Mouse (Mus musculus): ENCODE data around the gene Nhlrc1. TPM values are rescaled to one million over a fixed set of nuclear protein-coding genes. Genes with fewer than 3 reads are reported as not detected.

The Nhlrc1 gene
- total and polyA plus RNA-seq, 2 experiments from 2014 or later = 14.3 to 17.0 TPM

DNA sequence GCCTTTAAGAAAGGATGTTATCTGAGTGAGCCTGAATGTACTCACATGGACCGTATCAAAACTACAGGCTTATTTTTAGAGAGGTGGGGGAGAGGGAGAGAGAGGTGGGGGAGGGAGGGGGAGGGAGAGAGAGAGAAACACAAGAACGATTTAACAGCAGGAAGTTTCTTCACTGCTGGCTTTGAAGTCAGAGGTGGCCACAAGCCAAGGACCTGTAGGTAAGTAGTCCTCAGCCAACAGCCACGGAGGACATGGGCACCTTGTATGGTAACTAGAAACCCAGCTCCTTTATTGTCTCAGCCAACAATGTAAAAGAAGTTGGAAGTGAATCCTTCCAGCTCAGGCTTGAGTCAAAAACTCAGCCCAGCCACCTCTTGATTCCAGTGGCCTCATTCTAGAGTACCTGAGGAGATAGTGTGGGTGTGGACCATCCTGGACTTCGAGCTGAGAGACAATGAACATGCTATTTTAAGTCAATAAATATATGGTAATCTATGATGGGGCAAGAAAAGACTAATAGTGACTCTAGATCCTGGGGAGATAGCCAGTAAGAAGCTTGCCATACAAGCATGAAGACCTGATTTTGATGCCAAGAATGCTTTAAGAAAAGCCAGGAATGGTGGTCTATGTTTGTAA, 24.2 kb downstream of the Nhlrc1 start:
- no peak overlapping the region for H3K4me2 ChIP-seq (ENCODE audit: low read depth)
- ATAC-seq (no peak), DNase-seq (no peak)
- TF ChIP-seq CTCF (IDR thresholded peaks at IDR 0.05; ENCODE audit: low read depth) = no peak
- no peaks in the 10 kb centered on the region for H3K4me1 ChIP-seq (ENCODE audit: insufficient read depth)
- H3K9me3 ChIP-seq (ENCODE audit: low read length) = no peaks in the 10 kb centered on the region
- no peaks in the 10 kb centered on the region for H3K27me3 ChIP-seq (ENCODE audit: insufficient read depth, low read length)
- 38% methylated on average over 4 of the region's 4 CpGs for WGBS
- no peak overlapping the region for H3K4me3 ChIP-seq (ENCODE audit: low read depth, low read length)
- H3K27ac ChIP-seq (ENCODE audit: low read depth, low read length) = no peak overlapping the region
- no peak overlapping the region for H3K9ac ChIP-seq
- H3K36me3 ChIP-seq (ENCODE audit: insufficient read depth) = no peaks in the 10 kb centered on the region

DNA sequence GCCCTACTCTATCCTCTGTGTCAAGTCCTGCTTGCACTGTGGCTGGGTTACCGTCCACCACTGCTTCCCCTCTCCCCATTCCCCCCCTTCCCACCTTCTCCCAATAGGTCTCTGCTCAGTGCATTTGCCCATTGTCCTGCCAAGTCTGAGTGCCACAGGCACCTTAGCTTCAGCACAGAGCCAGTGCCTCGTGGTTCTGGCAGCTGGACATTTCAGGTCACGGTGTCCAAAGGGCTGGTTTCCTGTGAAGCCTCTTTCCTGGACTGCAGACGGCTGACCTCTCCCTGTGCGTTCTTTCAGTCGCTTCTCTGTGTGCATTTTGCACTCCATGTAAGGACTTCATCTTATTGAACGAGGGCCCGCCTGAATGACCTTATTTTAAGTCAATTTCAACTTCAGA, 26.7 kb downstream of the Nhlrc1 start:
- H3K27me3 ChIP-seq (ENCODE audit: insufficient read depth, low read length) = no peaks in the 10 kb centered on the region
- no peaks in the 10 kb centered on the region for H3K36me3 ChIP-seq (ENCODE audit: insufficient read depth)
- no peak overlapping the region for H3K4me3 ChIP-seq (ENCODE audit: low read depth, low read length)
- H3K4me1 ChIP-seq (ENCODE audit: insufficient read depth) = no peaks in the 10 kb centered on the region
- DNase-seq (no peak), ATAC-seq (no peak)
- no peak overlapping the region for H3K27ac ChIP-seq (ENCODE audit: low read depth, low read length)
- WGBS = 77% methylated on average over 8 of the region's 8 CpGs
- TF ChIP-seq CTCF (IDR thresholded peaks at IDR 0.05; ENCODE audit: low read depth) = no peak
- H3K9me3 ChIP-seq (ENCODE audit: low read length) = no peaks in the 10 kb centered on the region
- no peak overlapping the region for H3K9ac ChIP-seq
- no peak overlapping the region for H3K4me2 ChIP-seq (ENCODE audit: low read depth)

DNA sequence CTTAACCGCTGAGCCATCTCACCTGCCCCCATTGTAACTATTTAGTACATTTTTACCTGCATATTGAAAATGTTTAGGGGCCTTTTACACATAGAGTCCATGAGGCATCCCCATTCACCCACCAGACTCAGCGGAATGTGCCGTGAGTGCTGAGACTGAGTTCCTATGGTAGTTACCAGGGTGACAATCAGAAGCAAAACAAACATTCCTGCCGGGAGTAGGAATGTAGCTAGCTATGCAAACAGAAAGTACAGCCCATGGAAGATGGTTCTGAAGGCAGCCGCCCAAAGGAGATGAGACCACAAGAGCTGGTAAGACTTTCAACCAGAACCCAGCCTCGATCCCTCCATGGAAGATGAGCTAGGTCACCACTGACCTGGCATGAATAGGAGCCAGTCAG, 28.4 kb downstream of the Nhlrc1 start:
- Histone ChIP-seq H3K4me2 (ENCODE audit: low read depth) (no peak overlapping the region), H3K9me3 (ENCODE audit: low read length) (no peaks in the 10 kb centered on the region), H3K36me3 (ENCODE audit: insufficient read depth) (no peaks in the 10 kb centered on the region), H3K4me3 (ENCODE audit: low read depth, low read length) (no peak overlapping the region), H3K9ac (no peak overlapping the region), H3K27me3 (ENCODE audit: insufficient read depth, low read length) (no peaks in the 10 kb centered on the region), H3K27ac (ENCODE audit: low read depth, low read length) (no peak overlapping the region), H3K4me1 (ENCODE audit: insufficient read depth) (no peaks in the 10 kb centered on the region)
- no peak for TF ChIP-seq CTCF (IDR thresholded peaks at IDR 0.05; ENCODE audit: low read depth)
- WGBS = 75% methylated on average over 6 of the region's 6 CpGs
- no peak for DNase-seq
- no peak for ATAC-seq

DNA sequence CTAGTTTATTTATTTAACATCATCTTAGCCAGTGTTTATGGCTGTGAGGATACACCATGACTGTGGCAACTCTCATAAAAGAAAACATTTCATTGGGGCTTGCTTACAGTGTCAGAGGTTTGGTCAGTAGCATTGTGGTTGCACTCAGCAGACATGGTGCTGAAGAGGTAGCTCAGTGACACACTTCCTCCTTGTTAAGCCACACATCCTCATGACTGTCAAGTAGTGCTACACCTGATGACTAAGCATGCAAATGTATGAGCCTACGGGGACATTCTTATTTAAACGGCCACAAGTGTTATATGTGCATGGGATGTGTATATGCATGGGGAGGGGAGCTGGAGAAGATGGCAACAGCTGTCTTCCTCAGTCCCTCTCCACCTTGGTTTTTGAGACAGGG, 30.8 kb downstream of the Nhlrc1 start:
- H3K4me1 ChIP-seq (ENCODE audit: insufficient read depth) = no peaks in the 10 kb centered on the region
- 97% methylated on average over 2 of the region's 2 CpGs for WGBS
- no peaks in the 10 kb centered on the region for H3K36me3 ChIP-seq (ENCODE audit: insufficient read depth)
- TF ChIP-seq CTCF (IDR thresholded peaks at IDR 0.05; ENCODE audit: low read depth) = no peak
- no peaks in the 10 kb centered on the region for H3K9me3 ChIP-seq (ENCODE audit: low read length)
- no peak overlapping the region for H3K4me3 ChIP-seq (ENCODE audit: low read depth, low read length)
- no peak overlapping the region for H3K4me2 ChIP-seq (ENCODE audit: low read depth)
- DNase-seq (no peak), ATAC-seq (no peak)
- H3K9ac ChIP-seq = no peak overlapping the region
- no peak overlapping the region for H3K27ac ChIP-seq (ENCODE audit: low read depth, low read length)
- no peaks in the 10 kb centered on the region for H3K27me3 ChIP-seq (ENCODE audit: insufficient read depth, low read length)

DNA sequence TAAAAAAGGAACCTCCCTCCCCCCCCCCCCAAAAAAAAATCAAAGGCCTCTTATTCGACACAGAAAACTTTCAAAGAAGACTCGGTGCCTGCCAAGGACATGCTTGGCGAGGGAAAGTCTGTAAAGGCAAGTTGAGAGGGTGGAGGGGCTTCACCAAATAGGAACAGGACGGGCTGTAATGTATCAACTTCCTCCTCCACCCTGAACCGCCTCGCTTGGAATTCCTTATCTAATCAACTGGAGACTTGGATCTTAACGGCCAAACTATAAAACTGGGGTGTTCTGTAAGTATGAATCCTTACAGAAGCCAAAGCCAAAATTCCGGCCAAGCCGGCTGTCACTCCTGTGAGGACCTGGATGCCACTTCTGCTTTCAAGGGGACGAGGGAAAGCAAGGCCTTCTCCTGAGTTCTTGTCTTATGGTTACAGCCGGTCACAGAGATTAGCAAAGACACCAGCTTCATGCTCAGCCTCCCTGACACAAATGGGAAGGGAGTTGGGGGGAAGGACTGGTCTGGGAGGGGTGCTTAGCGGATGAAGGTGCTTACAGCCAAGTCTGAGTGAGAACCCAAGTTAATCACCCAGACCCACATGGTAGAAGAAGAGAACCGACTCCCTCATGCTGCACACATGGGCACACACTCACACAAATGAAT, 34.7 kb downstream of the Nhlrc1 start:
- Histone ChIP-seq H3K4me1 (ENCODE audit: insufficient read depth) (no peaks in the 10 kb centered on the region; the same call in 1 of the 2 replicates), H3K9ac (no peak overlapping the region), H3K4me2 (ENCODE audit: low read depth) (no peak overlapping the region), H3K27me3 (ENCODE audit: insufficient read depth, low read length) (no peaks in the 10 kb centered on the region), H3K36me3 (ENCODE audit: insufficient read depth) (no peaks in the 10 kb centered on the region), H3K27ac (ENCODE audit: low read depth, low read length) (no peak overlapping the region), H3K9me3 (ENCODE audit: low read length) (no peaks in the 10 kb centered on the region), H3K4me3 (ENCODE audit: low read depth, low read length) (no peak overlapping the region)
- no peak for DNase-seq
- no peak for TF ChIP-seq CTCF (IDR thresholded peaks at IDR 0.05; ENCODE audit: low read depth)
- WGBS = 63% methylated on average over 13 of the region's 13 CpGs
- no peak for ATAC-seq

DNA sequence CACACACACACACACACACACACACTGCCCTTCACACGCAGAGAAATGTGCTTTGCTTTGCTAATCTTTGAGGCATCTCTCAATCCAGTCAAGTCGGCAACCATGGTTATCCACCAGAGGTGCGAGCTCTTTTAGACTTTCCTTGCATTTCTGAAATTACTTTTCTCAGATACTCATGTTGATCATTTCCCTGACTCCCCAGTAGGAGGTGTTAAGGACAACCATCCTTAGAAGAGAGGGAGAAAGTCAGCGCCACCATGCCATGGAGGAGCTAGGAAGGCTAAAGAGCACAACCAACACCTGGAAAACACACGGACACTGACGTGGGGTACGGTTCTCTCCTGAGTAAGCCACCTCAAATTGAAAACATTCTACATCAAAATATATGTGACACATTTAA, 38.1 kb downstream of the Nhlrc1 start:
- no peak for ATAC-seq
- no peak for TF ChIP-seq CTCF (IDR thresholded peaks at IDR 0.05; ENCODE audit: low read depth)
- no peaks in the 10 kb centered on the region for H3K36me3 ChIP-seq (ENCODE audit: insufficient read depth)
- no peak overlapping the region for H3K27ac ChIP-seq (ENCODE audit: low read depth, low read length)
- no peak overlapping the region for H3K4me2 ChIP-seq (ENCODE audit: low read depth)
- no peak overlapping the region for H3K9ac ChIP-seq
- no peaks in the 10 kb centered on the region for H3K9me3 ChIP-seq (ENCODE audit: low read length)
- H3K4me3 ChIP-seq (ENCODE audit: low read depth, low read length) = no peak overlapping the region
- H3K4me1 ChIP-seq (ENCODE audit: insufficient read depth) = no peaks in the 10 kb centered on the region; the same call in 1 of the 2 replicates
- WGBS = 93% methylated on average over 7 of the region's 7 CpGs
- no peaks in the 10 kb centered on the region for H3K27me3 ChIP-seq (ENCODE audit: insufficient read depth, low read length)
- no peak for DNase-seq

DNA sequence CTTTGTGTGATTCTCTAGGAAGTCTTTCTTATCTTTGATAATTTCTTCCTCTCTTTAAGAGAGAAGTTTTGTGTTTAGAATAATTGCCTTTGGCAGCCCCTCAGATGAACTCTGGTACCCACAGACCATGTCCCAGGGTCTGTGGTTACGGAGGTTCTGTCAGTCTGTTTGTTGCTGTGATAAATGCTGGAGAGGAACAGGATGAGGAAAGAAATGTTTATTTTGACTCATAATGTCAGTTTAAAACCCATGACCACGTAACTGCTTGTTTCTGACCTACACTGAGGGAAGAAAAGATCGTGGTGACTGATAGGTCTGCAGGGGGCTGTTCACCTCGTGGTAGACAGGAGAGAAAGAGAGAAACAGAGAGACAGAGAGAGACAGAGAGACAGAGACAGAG, 38.7 kb downstream of the Nhlrc1 start:
- Histone ChIP-seq H3K4me2 (ENCODE audit: low read depth) (no peak overlapping the region), H3K27me3 (ENCODE audit: insufficient read depth, low read length) (no peaks in the 10 kb centered on the region), H3K4me1 (ENCODE audit: insufficient read depth) (no peaks in the 10 kb centered on the region; the same call in 1 of the 2 replicates), H3K9me3 (ENCODE audit: low read length) (no peaks in the 10 kb centered on the region), H3K27ac (ENCODE audit: low read depth, low read length) (no peak overlapping the region), H3K4me3 (ENCODE audit: low read depth, low read length) (no peak overlapping the region), H3K36me3 (ENCODE audit: insufficient read depth) (no peaks in the 10 kb centered on the region), H3K9ac (no peak overlapping the region)
- no peak for TF ChIP-seq CTCF (IDR thresholded peaks at IDR 0.05; ENCODE audit: low read depth)
- 38% methylated on average over 4 of the region's 4 CpGs for WGBS
- DNase-seq = no peak
- no peak for ATAC-seq
